Mouse (Mus musculus) kidney, postnatal 0 days (tissue): ENCODE data around the gene Gm49354. TPM values are rescaled to one million over a fixed set of nuclear protein-coding genes. Genes with fewer than 3 reads are reported as not detected.

Experiments used
- ATAC-seq: fragments of 200-750 bp; cut with Nextera tagmentation; replicated peaks from 2 replicates; pipeline ENCODE4 v1.8.0; 2017; ENCODE audit warnings: low read depth, moderate number of reproducible peaks, moderate TSS enrichment, moderate library complexity; ENCODE audit not compliant: low FRiP score
- DNase-seq: peaks from one replicate; pipeline ENCODE4 v3.0.0-alpha.2; 2016; ENCODE audit warnings: low spot score
- H3K27ac ChIP-seq: fragments of 300-500 bp; sonication (generic); 2 replicates; pipeline ENCODE4 v1.5.1; 2014; ENCODE audit warnings: mild to moderate bottlenecking
- H3K27me3 ChIP-seq: fragments of 300-500 bp; sonication (generic); 2 replicates; pipeline ENCODE4 v1.6.1; 2014; ENCODE audit warnings: low read length, mixed read lengths; ENCODE audit not compliant: insufficient read depth
- H3K36me3 ChIP-seq: fragments of 300-500 bp; sonication (generic); 2 replicates; pipeline ENCODE4 v1.6.1; 2014; ENCODE audit warnings: low read length, mixed read lengths; ENCODE audit not compliant: insufficient read depth
- H3K4me1 ChIP-seq: fragments of 300-500 bp; sonication (generic); replicated peaks from 2 replicates; pipeline ENCODE4 v1.6.1; 2014; ENCODE audit warnings: antibody characterized with exemption, low read length, mixed read lengths; ENCODE audit not compliant: insufficient read depth
- H3K4me2 ChIP-seq: fragments of 300-500 bp; sonication (generic); 2 replicates; pipeline ENCODE4 v1.6.1; 2014; ENCODE audit warnings: mild to moderate bottlenecking, low read length, moderate library complexity, mixed read lengths
- H3K4me3 ChIP-seq: fragments of 300-500 bp; sonication (generic); replicated peaks from 2 replicates; pipeline ENCODE4 v1.5.1; 2014; ENCODE audit warnings: low read depth, low read length
- H3K9ac ChIP-seq: fragments of 300-500 bp; sonication (generic); 2 replicates; pipeline ENCODE4 v1.6.1; 2014; ENCODE audit warnings: low read depth, low read length
- H3K9me3 ChIP-seq: fragments of 300-500 bp; sonication (generic); replicated peaks from 2 replicates; pipeline ENCODE4 v1.6.1; 2016; ENCODE audit warnings: low read length, inconsistent platforms, mixed read lengths
- CTCF ChIP-seq: IDR thresholded peaks from 2 replicates; pipeline ENCODE4 v1.5.1; 2016; ENCODE audit warnings: antibody characterized with exemption, low read depth, mild to moderate bottlenecking, moderate library complexity
- WGBS: fragments of 180-500 bp; shearing (Covaris S2); extraction: QIAGEN DNeasy Blood & Tissue Kit; methylation state at CpG from one replicate; pipeline ENCODE4 v1.1.7; 2014; 5-methylcytosine and 5-hydroxymethylcytosine counted together
- polyA plus RNA-seq: library from polyadenylated mRNA; unstranded; fragments of >200 nt; fragmentation: Nextera tagmentation; extraction: Ambion mirVana; gene quantifications from 2 replicates; pipeline ENCODE4 v1.2.1, GENCODE M21; 2015

Gene Gm49354
- polyA plus RNA-seq, 1 experiment from 2014 or later, result not detected

- DNase-seq (no peak), ATAC-seq (no peak)
- TF ChIP-seq CTCF, result no peak
- Histone ChIP-seq H3K4me2 (no peak within 1 kb of the TSS), H3K9ac (no peak within 1 kb of the TSS), H3K36me3 (no peaks in the 10 kb centered on the region), H3K27ac (no peak within 1 kb of the TSS), H3K4me1 (no peaks in the 10 kb centered on the region), H3K9me3 (no peaks in the 10 kb centered on the region), H3K4me3 (no peak within 1 kb of the TSS), H3K27me3 (no peaks in the 10 kb centered on the region)
- 90% methylated on average over 15 of the region's 15 CpGs for WGBS
Measured at GRCm38 (mm10) chr13:59710230-59710629, 71.8 kb downstream of the Gm49354 start, which contains the start of gene Spata31d1a. Gene Spata31d1a (minus strand): TSS chr13:59710330.

Other genes starting within 250 kb of the Gm49354 start
- gene Agtpbp1, start 197.0 kb downstream of the Gm49354 start, polyA plus RNA-seq, result 10.1 and 13.9 TPM in 2 replicates
- 87.2 and 91.9 TPM in 2 replicates for gene Naa35, start 197.0 kb downstream of the Gm49354 start, polyA plus RNA-seq
- gene Golm1, start 106.4 kb downstream of the Gm49354 start, polyA plus RNA-seq, result 22.9 and 23.0 TPM in 2 replicates
- gene 4921517D22Rik, start 88.1 kb downstream of the Gm49354 start, polyA plus RNA-seq, result not detected in 2 replicates
- gene Spata31d1a, start 71.9 kb downstream of the Gm49354 start, polyA plus RNA-seq, result 0.19 TPM in 1 of 2 replicates, not detected in the other
- not detected in 2 replicates for gene Spata31d1b, start 70.0 kb downstream of the Gm49354 start, polyA plus RNA-seq
- not detected in 2 replicates for gene Spata31d1d, start 50.5 kb downstream of the Gm49354 start, polyA plus RNA-seq
- not detected in 2 replicates for gene 1700014D04Rik, start 35.5 kb downstream of the Gm49354 start, polyA plus RNA-seq
- gene Isca1, start 12.4 kb downstream of the Gm49354 start, polyA plus RNA-seq, result 148 and 153 TPM in 2 replicates
- gene Tut7, start 40.9 kb upstream of the Gm49354 start, polyA plus RNA-seq, result 34.7 and 38.7 TPM in 2 replicates